Comparison of ENCODE assay signal across 8 mouse cellular contexts in the genomic region with DNA sequence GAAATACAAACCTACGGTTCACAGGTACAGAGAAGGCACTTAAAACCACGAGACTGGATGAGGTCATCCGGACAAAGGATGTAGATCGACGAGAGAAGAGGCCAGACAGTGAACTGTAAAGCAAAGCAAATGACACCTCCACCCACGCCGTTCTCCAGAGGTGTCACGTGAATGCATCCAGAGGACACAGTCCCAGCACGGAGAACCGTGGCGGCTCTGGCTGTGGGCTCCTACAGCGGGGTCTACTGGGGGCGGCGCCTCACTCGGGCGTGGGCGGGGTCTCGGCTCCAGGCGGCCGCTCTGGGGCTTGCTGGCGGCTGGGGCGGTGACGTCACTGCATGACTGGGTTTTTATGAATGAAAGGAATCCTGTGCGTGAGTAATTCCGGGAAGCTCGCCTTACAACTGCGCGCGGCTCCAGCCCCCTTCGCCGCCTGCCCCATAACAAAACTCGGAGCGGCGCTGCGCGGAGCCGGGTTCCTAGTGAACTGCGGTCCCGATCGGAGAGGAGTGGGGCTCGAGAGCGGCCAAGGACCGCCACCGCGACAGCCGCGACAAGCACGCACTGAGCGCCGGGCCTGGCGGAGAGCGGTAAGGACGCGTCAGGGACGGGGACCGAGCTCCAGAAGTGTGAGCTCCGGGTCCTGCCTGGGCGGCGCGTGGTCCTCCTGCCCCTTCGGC. TPM values are rescaled to one million over a fixed set of nuclear protein-coding genes. Genes with fewer than 3 reads are reported as not detected.
A peak's percentile ranks its signal among the peaks of the same experiment; 100 is the strongest.
DNase-seq lines count a peak whose midpoint lies in the region; ATAC-seq and TF ChIP-seq lines count a peak whose summit lies in the region.

No protein-coding gene starts in this region.

- H3K36me3 ChIP-seq in G1E (replicated peaks): peaks cover 22% of the 10 kb centered on the region
- H3K36me3 ChIP-seq in forebrain, embryonic 16.5 days (ENCODE audit: control insufficient read depth, insufficient read depth): no peaks in the 10 kb centered on the region
- no peaks in the 10 kb centered on the region for H3K36me3 ChIP-seq in lung, embryonic 14.5 days (ENCODE audit: insufficient read depth)
- no peaks in the 10 kb centered on the region for H3K36me3 ChIP-seq in thymus, adult 2 months (ENCODE audit: control insufficient read depth, insufficient read depth, low read length)

- peak; percentile 69 for ATAC-seq in G1E (ENCODE audit: extremely low read depth, insufficient number of reproducible peaks, low FRiP score, poor library complexity, severe bottlenecking)
- peak; percentile 95 for ATAC-seq in forebrain, embryonic 16.5 days
- peak; percentile 84 for ATAC-seq in lung, embryonic 14.5 days (ENCODE audit: insufficient read depth)
- peak; percentile 43 for ATAC-seq in neutrophil, adult 5-6 weeks (ENCODE audit: extremely low read depth, insufficient number of reproducible peaks, low FRiP score, poor library complexity, severe bottlenecking)

- TF ChIP-seq CTCF in G1E (IDR thresholded peaks at IDR 0.05; ENCODE audit: low read depth, low read length): no peak
- TF ChIP-seq CTCF in lung, embryonic 14.5 days (IDR thresholded peaks at IDR 0.05; ENCODE audit: low read depth): no peak
- TF ChIP-seq CTCF in thymus, adult 2 months (IDR thresholded peaks at IDR 0.05; ENCODE audit: borderline replicate concordance, control insufficient read depth, extremely low read depth, insufficient read depth, low read length, poor library complexity): peak; percentile 9; the same call in 1 of the 2 replicates

- 0 out of 2 replicates have a peak, but pooled peaks have one; percentile 7 for TF ChIP-seq POLR2A in thymus, adult 2 months (IDR thresholded peaks at IDR 0.05; ENCODE audit: control insufficient read depth, extremely low read depth, insufficient read depth, low read length, poor library complexity)

- no peaks in the 10 kb centered on the region for H3K9me3 ChIP-seq in G1E (replicated peaks)
- no peaks in the 10 kb centered on the region for H3K9me3 ChIP-seq in forebrain, embryonic 16.5 days (ENCODE audit: control insufficient read depth, low read length)
- H3K9me3 ChIP-seq in lung, embryonic 14.5 days (ENCODE audit: low read depth, low read length): no peaks in the 10 kb centered on the region

- H3K4me1 ChIP-seq in G1E (ENCODE audit: insufficient read depth, low read depth, low read length): peaks cover 72% of the 10 kb centered on the region
- H3K4me1 ChIP-seq in forebrain, embryonic 16.5 days (replicated peaks; ENCODE audit: control insufficient read depth, insufficient read depth, low read length): peaks cover 9% of the 10 kb centered on the region
- H3K4me1 ChIP-seq in lung, embryonic 14.5 days (ENCODE audit: insufficient read depth): peaks cover 18% of the 10 kb centered on the region
- peaks cover 27% of the 10 kb centered on the region for H3K4me1 ChIP-seq in thymus, adult 2 months (replicated peaks; ENCODE audit: control insufficient read depth, insufficient read depth, low read length)

- H3K27me3 ChIP-seq in G1E (ENCODE audit: insufficient read depth, low read length): peaks cover 17% of the 10 kb centered on the region; the same call in 1 of the 2 replicates
- peaks cover 6% of the 10 kb centered on the region for H3K27me3 ChIP-seq in forebrain, embryonic 16.5 days (replicated peaks; ENCODE audit: control insufficient read depth, insufficient read depth, low read length)
- no peaks in the 10 kb centered on the region for H3K27me3 ChIP-seq in lung, embryonic 14.5 days (ENCODE audit: insufficient read depth, low read length)
- H3K27me3 ChIP-seq in thymus, adult 2 months (ENCODE audit: control insufficient read depth, insufficient read depth, low read length): no peaks in the 10 kb centered on the region

- under 1% methylated on average over 58 of the region's 61 CpGs for WGBS in forebrain, embryonic 16.5 days
- WGBS in lung, embryonic 14.5 days: under 1% methylated on average over 61 of the region's 61 CpGs
- WGBS in thymus, adult 2 months: under 1% methylated on average over 61 of the region's 61 CpGs

- peak overlapping the region; percentile 71 for H3K9ac ChIP-seq in forebrain, embryonic 16.5 days (replicated peaks; ENCODE audit: low read depth, low read length)
- H3K9ac ChIP-seq in lung, embryonic 14.5 days: peak overlapping the region; percentile 84

- peak overlapping the region; percentile 91 for H3K4me3 ChIP-seq in G1E (ENCODE audit: low read depth, low read length)
- H3K4me3 ChIP-seq in forebrain, embryonic 16.5 days (replicated peaks; ENCODE audit: low read length): peak overlapping the region; percentile 76
- H3K4me3 ChIP-seq in lung, embryonic 14.5 days (ENCODE audit: low read depth, low read length): peak overlapping the region; percentile 76
- H3K4me3 ChIP-seq in thymus, adult 2 months (ENCODE audit: control insufficient read depth, insufficient read depth, low read length): peak overlapping the region; percentile 92

- DNase-seq in G1E (ENCODE audit: low spot score): peak; percentile 84
- DNase-seq in cerebellum, adult 11-12 months: peak; percentile 69
- peak; percentile 89 to 92 for DNase-seq in heart, postnatal 36 days
- peak; percentile 77 for DNase-seq in layer of hippocampus, adult 8-10 months (ENCODE audit: low spot score in 2 of 2)
- peak; percentile 99 for DNase-seq in lung, embryonic 14.5 days
- DNase-seq in thymus, adult 2 months: peak; percentile 96

- H3K27ac ChIP-seq in forebrain, embryonic 16.5 days (ENCODE audit: low read length): peak overlapping the region; percentile 71
- H3K27ac ChIP-seq in lung, embryonic 14.5 days (ENCODE audit: low read depth): peak overlapping the region; percentile 98
- H3K27ac ChIP-seq in thymus, adult 2 months (ENCODE audit: control insufficient read depth, insufficient read depth, low read length): peak overlapping the region; percentile 50; the same call in 1 of the 2 replicates

- intact Hi-C loops in heart, postnatal 36 days (cut with DNase I): loop anchor here (2.0 to 5.0 kb wide), 2 partner anchors 19 to 105 kb away; a partner anchor contains a TSS

- peak overlapping the region; percentile 90 for H3K4me2 ChIP-seq in forebrain, embryonic 16.5 days (ENCODE audit: low read length)
- H3K4me2 ChIP-seq in lung, embryonic 14.5 days: peak overlapping the region; percentile 92

RNA-seq across cellular contexts. Expression of a gene that starts 0.9 kb away (rescaled TPM):
- total RNA-seq in G1E (2014; fragmentation: Nextera tagmentation): 10.1 and 10.2 TPM in 2 replicates
- total RNA-seq in G1E (2017): 11.7 and 14.8 TPM in 2 replicates
- polyA plus RNA-seq in G1E (2012): 8.4 and 8.6 TPM in 2 replicates
- 0.97 and 1.1 TPM in 2 replicates for polyA plus RNA-seq in forebrain, embryonic 16.5 days (2015; fragmentation: Nextera tagmentation; extraction: Ambion mirVana)
- total RNA-seq in heart, postnatal 36 days (2021): 10 to 100 TPM in 1 of 2 experiments, 1 to 10 TPM in 1; 9.0 to 10.5 TPM
- 1 to 10 TPM; 1.2 to 3.7 (median 2.3) TPM for total RNA-seq in layer of hippocampus, adult 8-10 months (2022)
- polyA plus RNA-seq in lung, embryonic 14.5 days (2014; fragmentation: Nextera tagmentation; extraction: Ambion mirVana): 3.3 and 4.3 TPM in 2 replicates
- total RNA-seq in neutrophil, adult 5-6 weeks (2017): 2.7 and 3.4 TPM in 2 replicates
- 7.4 and 8.1 TPM in 2 replicates for polyA plus RNA-seq in thymus, adult 2 months (2012; rRNA removed)

RNA-seq across cellular contexts. Expression of a gene that starts 19.1 kb away (rescaled TPM):
- total RNA-seq in G1E (2014; fragmentation: Nextera tagmentation) (22.1 and 24.5 TPM in 2 replicates), G1E (2017) (6.5 and 7.0 TPM in 2 replicates)
- polyA plus RNA-seq in G1E (2012): 25.1 and 26.4 TPM in 2 replicates
- polyA plus RNA-seq in forebrain, embryonic 16.5 days (2015; fragmentation: Nextera tagmentation; extraction: Ambion mirVana): 26.4 and 31.0 TPM in 2 replicates
- 1 to 10 TPM; 8.1 to 8.7 TPM for total RNA-seq in heart, postnatal 36 days (2021)
- 10 to 100 TPM; 21.0 to 24.8 (median 23.8) TPM for total RNA-seq in layer of hippocampus, adult 8-10 months (2022)
- 15.2 and 18.4 TPM in 2 replicates for polyA plus RNA-seq in lung, embryonic 14.5 days (2014; fragmentation: Nextera tagmentation; extraction: Ambion mirVana)
- 3.4 and 5.5 TPM in 2 replicates for total RNA-seq in neutrophil, adult 5-6 weeks (2017)
- polyA plus RNA-seq in thymus, adult 2 months (2012; rRNA removed): 65.2 and 71.4 TPM in 2 replicates

RNA-seq across cellular contexts. Expression of a gene that starts 56.1 kb away (rescaled TPM):
- total RNA-seq in G1E (2014; fragmentation: Nextera tagmentation) (11.3 and 13.3 TPM in 2 replicates), G1E (2017) (1.9 and 2.3 TPM in 2 replicates)
- polyA plus RNA-seq in G1E (2012): 12.9 and 13.8 TPM in 2 replicates
- polyA plus RNA-seq in forebrain, embryonic 16.5 days (2015; fragmentation: Nextera tagmentation; extraction: Ambion mirVana): 43.4 and 44.0 TPM in 2 replicates
- 10 to 100 TPM; 37.0 to 43.0 TPM for total RNA-seq in heart, postnatal 36 days (2021)
- total RNA-seq in layer of hippocampus, adult 8-10 months (2022): 10 to 100 TPM; 52.5 to 66.5 (median 57.2) TPM
- polyA plus RNA-seq in lung, embryonic 14.5 days (2014; fragmentation: Nextera tagmentation; extraction: Ambion mirVana): 77.3 and 78.3 TPM in 2 replicates
- total RNA-seq in neutrophil, adult 5-6 weeks (2017): 22.8 and 29.3 TPM in 2 replicates
- 225 and 303 TPM in 2 replicates for polyA plus RNA-seq in thymus, adult 2 months (2012; rRNA removed)

Comparison
In these comparisons a context has a peak if more than half of its experiments do, and no peak if none do; other contexts are left out.
1. Peak in every context shown above with its lines: DNase-seq, ATAC-seq, H3K4me3 ChIP-seq and H3K27ac ChIP-seq.
2. ATAC-seq: peak in every context shown above with its lines; median percentile 95 in forebrain, embryonic 16.5 days; 84 in lung, embryonic 14.5 days; 69 in G1E; 43 in neutrophil, adult 5-6 weeks.